Mouse (Mus musculus) neural tube, embryonic 12.5 days (tissue): ENCODE data around the gene Rasa2. TPM values are rescaled to one million over a fixed set of nuclear protein-coding genes. Genes with fewer than 3 reads are reported as not detected.
A peak's percentile ranks its signal among the peaks of the same experiment; 100 is the strongest.

ENCODE experiments used
- ATAC-seq: fragments of 200-750 bp; cut with Nextera tagmentation; 2 replicates; pipeline ENCODE4 v1.8.0; 2017; ENCODE audit warnings: low read depth, mild to moderate bottlenecking, moderate TSS enrichment, moderate library complexity; ENCODE audit not compliant: low FRiP score
- H3K27ac ChIP-seq: fragments of 300-500 bp; sonication (generic); 2 replicates; pipeline ENCODE4 v1.5.1; 2016
- H3K27me3 ChIP-seq: fragments of 300-500 bp; sonication (generic); replicated peaks from 2 replicates; pipeline ENCODE4 v1.6.1; 2016; ENCODE audit warnings: mild to moderate bottlenecking
- H3K36me3 ChIP-seq: fragments of 300-500 bp; sonication (generic); 2 replicates; pipeline ENCODE4 v1.6.1; 2016; ENCODE audit warnings: mild to moderate bottlenecking
- H3K4me1 ChIP-seq: fragments of 300-500 bp; sonication (generic); 2 replicates; pipeline ENCODE4 v1.6.1; 2016
- H3K4me2 ChIP-seq: fragments of 300-500 bp; sonication (generic); replicated peaks from 2 replicates; pipeline ENCODE4 v1.6.1; 2016; ENCODE audit warnings: mild to moderate bottlenecking
- H3K4me3 ChIP-seq: fragments of 300-500 bp; sonication (generic); 2 replicates; pipeline ENCODE4 v1.5.1; 2016
- H3K9ac ChIP-seq: fragments of 300-500 bp; sonication (generic); 2 replicates; pipeline ENCODE4 v1.6.1; 2016; ENCODE audit warnings: mild to moderate bottlenecking
- H3K9me3 ChIP-seq: fragments of 300-500 bp; sonication (generic); 2 replicates; pipeline ENCODE4 v1.6.1; 2016; ENCODE audit warnings: mild to moderate bottlenecking
- WGBS: fragments of 180-500 bp; shearing (Covaris S2); methylation state at CpG from one replicate; pipeline ENCODE4 v1.1.7; 2016; 5-methylcytosine and 5-hydroxymethylcytosine counted together
- polyA plus RNA-seq: library from polyadenylated mRNA; unstranded; fragments of >200 nt; fragmentation: Nextera tagmentation; extraction: Ambion mirVana; gene quantifications from 2 replicates; pipeline ENCODE4 v1.2.1, GENCODE M21; 2016

Gene Rasa2
- polyA plus RNA-seq, 1 experiment from 2014 or later: 17.9 TPM

GRCm38 (mm10) chr9:96573252-96573651, 58.2 kb downstream of the Rasa2 start:
- H3K27me3 ChIP-seq: no peaks in the 10 kb centered on the region
- no peak overlapping the region for H3K27ac ChIP-seq
- peaks cover 13% of the 10 kb centered on the region for H3K36me3 ChIP-seq
- H3K4me2 ChIP-seq: no peak overlapping the region
- H3K4me3 ChIP-seq: no peak overlapping the region
- H3K9me3 ChIP-seq: no peaks in the 10 kb centered on the region
- no peak overlapping the region for H3K9ac ChIP-seq
- no peak for ATAC-seq
- no peaks in the 10 kb centered on the region for H3K4me1 ChIP-seq
- WGBS: 19% methylated on average over 1 of the region's 1 CpGs

DNA sequence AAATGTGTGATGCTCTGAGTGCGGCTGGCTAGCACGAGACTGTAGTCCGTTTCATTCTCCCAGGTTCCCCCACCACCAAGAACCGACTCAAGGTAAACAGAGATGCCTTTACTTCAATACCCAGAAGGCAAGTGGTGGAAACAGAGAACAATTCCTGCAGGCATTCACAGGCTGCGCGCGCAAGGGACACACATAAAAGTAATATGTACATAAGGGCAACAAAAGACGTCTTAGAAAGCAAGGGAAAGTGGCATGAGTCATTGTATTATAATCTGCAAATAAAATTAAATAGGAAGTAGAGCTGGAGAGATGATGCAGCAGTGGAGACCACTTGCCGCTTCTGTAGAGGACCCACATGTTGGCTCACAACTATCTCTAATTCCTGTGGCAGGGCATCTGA, 58.7 kb downstream of the Rasa2 start:
- Histone ChIP-seq H3K27me3 (no peaks in the 10 kb centered on the region), H3K36me3 (peaks cover 13% of the 10 kb centered on the region), H3K9me3 (no peaks in the 10 kb centered on the region), H3K9ac (no peak overlapping the region), H3K4me2 (no peak overlapping the region), H3K27ac (no peak overlapping the region), H3K4me1 (no peaks in the 10 kb centered on the region), H3K4me3 (no peak overlapping the region)
- 89% methylated on average over 9 of the region's 9 CpGs for WGBS
- no peak for ATAC-seq

DNA sequence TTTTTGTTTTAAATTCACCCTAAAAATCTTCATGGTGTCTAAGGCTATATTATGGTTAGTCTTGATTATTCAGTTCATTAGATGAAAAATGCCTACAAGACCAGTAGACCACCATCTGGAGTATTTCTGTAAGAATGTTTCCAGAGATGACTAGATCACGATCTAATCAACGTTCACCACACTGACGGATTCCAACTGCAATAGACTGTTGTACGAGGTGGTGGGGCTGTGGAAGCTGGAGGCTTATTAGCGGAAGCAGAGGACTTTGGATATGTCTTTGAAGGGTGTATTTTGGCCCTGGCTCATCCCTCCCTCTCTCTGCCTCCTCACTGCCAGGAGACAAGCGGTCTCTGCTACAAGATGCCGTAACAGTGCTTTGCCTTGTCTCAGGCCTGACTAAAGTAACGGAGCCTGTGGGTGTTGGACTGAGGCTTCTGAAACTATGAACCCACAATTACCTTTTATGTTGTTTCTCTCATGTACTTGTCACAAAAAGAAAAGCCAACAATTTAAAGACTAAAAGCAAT, 64.9 kb downstream of the Rasa2 start:
- H3K36me3 ChIP-seq: peaks cover 17% of the 10 kb centered on the region
- H3K9ac ChIP-seq: no peak overlapping the region
- H3K27me3 ChIP-seq: no peaks in the 10 kb centered on the region
- H3K4me2 ChIP-seq: no peak overlapping the region
- no peak for ATAC-seq
- 89% methylated on average over 8 of the region's 8 CpGs for WGBS
- H3K4me1 ChIP-seq: no peaks in the 10 kb centered on the region
- H3K4me3 ChIP-seq: no peak overlapping the region
- H3K9me3 ChIP-seq: no peaks in the 10 kb centered on the region
- H3K27ac ChIP-seq: no peak overlapping the region

DNA sequence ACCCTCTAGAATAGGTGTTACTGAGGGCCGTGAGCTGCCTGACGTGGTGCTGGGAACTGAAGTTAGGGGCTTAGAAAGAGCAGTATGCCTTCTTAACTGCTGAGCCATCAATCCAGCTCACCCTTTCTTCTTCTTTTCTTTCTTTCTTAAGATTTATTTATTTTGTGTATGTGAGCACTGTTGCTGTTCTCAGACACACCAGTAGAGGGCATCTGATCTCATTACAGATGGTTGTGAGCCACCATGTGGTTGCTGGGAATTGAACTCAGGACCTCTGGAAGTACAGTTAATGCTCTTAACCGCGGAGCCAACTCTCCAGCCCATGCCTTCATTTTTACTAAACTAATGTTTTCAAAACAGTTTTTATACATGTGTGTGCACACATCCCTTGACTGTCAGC, 67.9 kb downstream of the Rasa2 start:
- H3K27ac ChIP-seq: no peak overlapping the region
- H3K4me3 ChIP-seq: no peak overlapping the region
- no peak overlapping the region for H3K4me2 ChIP-seq
- WGBS: 89% methylated on average over 4 of the region's 4 CpGs
- no peaks in the 10 kb centered on the region for H3K9me3 ChIP-seq
- no peak overlapping the region for H3K9ac ChIP-seq
- no peaks in the 10 kb centered on the region for H3K27me3 ChIP-seq
- peaks cover 25% of the 10 kb centered on the region for H3K36me3 ChIP-seq
- no peak for ATAC-seq
- no peaks in the 10 kb centered on the region for H3K4me1 ChIP-seq

GRCm38 (mm10) chr9:96559148-96559547, 72.3 kb downstream of the Rasa2 start:
- H3K4me3 ChIP-seq: no peak overlapping the region
- 94% methylated on average over 6 of the region's 6 CpGs for WGBS

GRCm38 (mm10) chr9:96558594-96558993, 72.8 kb downstream of the Rasa2 start:
- WGBS: 79% methylated on average over 1 of the region's 1 CpGs
- H3K4me2 ChIP-seq: no peak overlapping the region
- no peak overlapping the region for H3K9ac ChIP-seq
- peaks cover 19% of the 10 kb centered on the region for H3K36me3 ChIP-seq
- H3K27ac ChIP-seq: no peak overlapping the region
- ATAC-seq: no peak
- H3K4me1 ChIP-seq: no peaks in the 10 kb centered on the region
- H3K4me3 ChIP-seq: no peak overlapping the region
- H3K9me3 ChIP-seq: no peaks in the 10 kb centered on the region
- no peaks in the 10 kb centered on the region for H3K27me3 ChIP-seq

More at GRCm38 (mm10) chr9:96559148-96559547, 72.3 kb downstream of the Rasa2 start:
- Histone ChIP-seq H3K27ac (no peak overlapping the region), H3K4me2 (no peak overlapping the region), H3K9me3 (no peaks in the 10 kb centered on the region), H3K4me1 (no peaks in the 10 kb centered on the region), H3K27me3 (no peaks in the 10 kb centered on the region), H3K36me3 (peaks cover 19% of the 10 kb centered on the region), H3K9ac (no peak overlapping the region)
- no peak for ATAC-seq

DNA sequence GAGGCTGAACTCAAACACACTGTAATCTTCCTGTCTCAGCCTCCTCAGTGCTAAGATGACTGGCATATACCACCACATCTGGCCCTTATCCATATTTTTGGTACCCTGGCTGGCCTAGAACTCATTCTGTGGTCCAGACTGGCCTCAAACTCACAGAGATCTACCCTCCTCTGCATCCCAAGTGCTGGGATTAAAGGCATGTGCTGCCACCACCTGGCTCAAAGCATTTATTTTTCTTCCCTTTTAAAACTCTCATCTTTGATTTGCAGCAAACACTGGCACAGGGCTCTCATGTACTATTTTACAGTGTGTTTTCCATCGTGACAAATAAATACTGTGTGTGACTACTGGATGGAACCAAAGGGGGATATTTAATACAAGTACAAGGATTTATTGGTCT, 77.3 kb downstream of the Rasa2 start:
- Histone ChIP-seq H3K4me2 (no peak overlapping the region), H3K9ac (no peak overlapping the region), H3K27me3 (no peaks in the 10 kb centered on the region), H3K9me3 (no peaks in the 10 kb centered on the region), H3K27ac (no peak overlapping the region), H3K4me3 (no peak overlapping the region), H3K4me1 (no peaks in the 10 kb centered on the region), H3K36me3 (peaks cover 20% of the 10 kb centered on the region; the same call in 1 of the 2 replicates)
- ATAC-seq: no peak
- WGBS: 88% methylated on average over 1 of the region's 1 CpGs

DNA sequence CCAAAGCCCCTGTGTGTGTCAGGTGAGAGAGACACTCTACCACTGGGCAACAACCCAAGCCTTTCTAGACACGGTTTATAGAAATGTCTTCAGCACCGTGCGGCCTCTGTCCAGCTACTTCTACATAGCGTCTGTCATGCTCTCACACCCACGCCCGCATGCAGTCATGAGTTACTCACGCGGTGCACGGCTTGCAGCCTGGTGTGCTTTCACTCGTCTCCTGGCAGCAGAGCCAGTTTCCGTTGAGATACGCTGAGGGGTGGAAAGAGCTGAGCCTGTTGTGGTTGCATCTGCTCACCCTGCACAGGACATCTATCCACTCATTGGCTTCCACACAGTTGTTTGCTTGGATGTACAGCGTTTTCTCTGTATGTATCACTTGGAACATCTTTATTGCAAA, 86.0 kb downstream of the Rasa2 start:
- 94% methylated on average over 13 of the region's 13 CpGs for WGBS
- no peaks in the 10 kb centered on the region for H3K9me3 ChIP-seq
- peaks cover 16% of the 10 kb centered on the region for H3K36me3 ChIP-seq

GRCm38 (mm10) chr9:96543643-96544640, 87.5 kb downstream of the Rasa2 start:
- peak; percentile 88 for ATAC-seq
- Histone ChIP-seq H3K4me1 (no peaks in the 10 kb centered on the region), H3K4me3 (no peak overlapping the region), H3K9me3 (no peaks in the 10 kb centered on the region), H3K27me3 (no peaks in the 10 kb centered on the region), H3K27ac (no peak overlapping the region), H3K36me3 (peaks cover 16% of the 10 kb centered on the region), H3K9ac (no peak overlapping the region), H3K4me2 (peak overlapping the region; percentile 43)
- 36% methylated on average over 27 of the region's 27 CpGs for WGBS

More for the DNA sequence above, 86.0 kb downstream of the Rasa2 start:
- no peaks in the 10 kb centered on the region for H3K27me3 ChIP-seq
- no peak overlapping the region for H3K4me2 ChIP-seq
- H3K9ac ChIP-seq: no peak overlapping the region
- H3K4me3 ChIP-seq: no peak overlapping the region
- H3K4me1 ChIP-seq: no peaks in the 10 kb centered on the region
- no peak for ATAC-seq
- H3K27ac ChIP-seq: no peak overlapping the region

GRCm38 (mm10) chr9:96538916-96539315, 92.5 kb downstream of the Rasa2 start:
- 63% methylated on average over 10 of the region's 10 CpGs for WGBS
- peaks cover 6% of the 10 kb centered on the region; the same call in 1 of the 2 replicates for H3K36me3 ChIP-seq
- no peak for ATAC-seq

DNA sequence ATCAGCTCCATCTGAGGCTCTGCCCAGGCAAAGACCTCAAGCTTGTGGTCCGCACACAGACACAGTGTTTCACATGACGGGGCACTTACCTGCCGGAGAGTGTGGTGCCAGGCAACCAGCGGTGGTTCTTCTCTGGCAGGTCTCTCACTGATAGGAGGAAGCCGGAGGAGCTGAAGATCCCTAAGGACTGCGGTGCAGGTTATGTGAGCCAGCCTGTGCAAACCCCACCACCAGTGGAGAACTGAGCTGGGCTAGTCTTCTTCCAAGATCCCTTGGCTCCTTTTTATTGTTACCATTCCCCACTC, 93.8 kb downstream of the Rasa2 start:
- H3K4me2 ChIP-seq: no peak overlapping the region
- no peak overlapping the region for H3K4me3 ChIP-seq
- ATAC-seq: no peak
- no peak overlapping the region for H3K9ac ChIP-seq
- peaks cover 7% of the 10 kb centered on the region; the same call in 1 of the 2 replicates for H3K4me1 ChIP-seq
- H3K9me3 ChIP-seq: no peaks in the 10 kb centered on the region
- H3K27ac ChIP-seq: no peak overlapping the region
- no peaks in the 10 kb centered on the region for H3K27me3 ChIP-seq
- H3K36me3 ChIP-seq: peaks cover 6% of the 10 kb centered on the region; the same call in 1 of the 2 replicates
- 91% methylated on average over 6 of the region's 6 CpGs for WGBS

More at GRCm38 (mm10) chr9:96538916-96539315, 92.5 kb downstream of the Rasa2 start:
- Histone ChIP-seq H3K4me2 (no peak overlapping the region), H3K4me1 (peaks cover 7% of the 10 kb centered on the region; the same call in 1 of the 2 replicates), H3K9ac (no peak overlapping the region), H3K27ac (0 out of 2 replicates have a peak overlapping the region, but pooled peaks have one; percentile 15), H3K4me3 (no peak overlapping the region), H3K27me3 (no peaks in the 10 kb centered on the region), H3K9me3 (no peaks in the 10 kb centered on the region)

DNA sequence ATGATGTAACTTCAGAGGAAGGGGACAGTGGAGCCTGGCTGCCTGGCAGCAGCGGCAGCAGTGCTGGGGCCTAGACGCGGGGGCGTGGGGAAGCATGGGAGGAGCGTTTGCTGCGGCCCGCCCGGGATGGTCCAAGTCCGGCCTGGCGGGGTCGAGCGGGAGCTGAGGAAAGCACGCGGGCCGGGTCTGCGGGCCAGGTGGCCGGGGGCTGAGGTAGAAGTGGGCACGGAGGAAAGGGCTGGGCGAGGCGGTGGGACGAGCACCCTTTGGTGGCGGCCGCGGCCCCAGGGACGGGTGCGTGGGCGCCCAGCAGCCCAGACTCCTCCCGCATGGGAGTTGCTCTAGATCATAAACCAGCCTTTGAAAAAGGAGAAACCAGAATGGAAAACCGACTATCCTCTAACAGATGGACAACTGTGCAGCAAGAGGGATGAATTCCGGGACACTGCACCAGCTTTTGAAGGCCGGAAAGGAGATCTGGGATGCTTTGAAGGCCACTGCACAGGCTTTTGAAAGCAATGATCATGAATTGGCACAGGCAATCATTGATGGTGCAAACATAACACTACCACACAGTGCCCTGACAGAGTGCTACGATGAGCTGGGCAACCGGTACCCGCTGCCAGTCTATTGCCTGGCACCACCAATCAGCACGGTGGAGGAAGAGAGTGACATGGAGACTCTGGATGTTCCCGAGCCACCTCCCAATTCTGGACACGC, 94.4 kb downstream of the Rasa2 start:
- Histone ChIP-seq H3K27me3 (no peaks in the 10 kb centered on the region), H3K4me3 (peak overlapping the region; percentile 29), H3K36me3 (peaks cover 5% of the 10 kb centered on the region; the same call in 1 of the 2 replicates), H3K4me2 (peak overlapping the region; percentile 60), H3K9me3 (no peaks in the 10 kb centered on the region), H3K9ac (peak overlapping the region; percentile 56), H3K4me1 (peaks cover 7% of the 10 kb centered on the region; the same call in 1 of the 2 replicates), H3K27ac (no peak overlapping the region)
- ATAC-seq: peak; percentile 56
- 26% methylated on average over 37 of the region's 37 CpGs for WGBS
